Mouse (Mus musculus) liver, adult 2 months (tissue): ENCODE results near the gene Tspan6.

Source experiments
- CTCF ChIP-seq: fragments of 200-500 bp; IDR thresholded peaks from 2 replicates; pipeline ENCODE4 v1.5.1; 2011; ENCODE audit warnings: low read depth, low read length, control low read depth
- POLR2A ChIP-seq: fragments of 200-500 bp; IDR thresholded peaks from 2 replicates; pipeline ENCODE4 v1.6.1; 2011; ENCODE audit warnings: low read length, control low read depth; ENCODE audit not compliant: insufficient read depth; ENCODE audit errors: extremely low read depth

DNA sequence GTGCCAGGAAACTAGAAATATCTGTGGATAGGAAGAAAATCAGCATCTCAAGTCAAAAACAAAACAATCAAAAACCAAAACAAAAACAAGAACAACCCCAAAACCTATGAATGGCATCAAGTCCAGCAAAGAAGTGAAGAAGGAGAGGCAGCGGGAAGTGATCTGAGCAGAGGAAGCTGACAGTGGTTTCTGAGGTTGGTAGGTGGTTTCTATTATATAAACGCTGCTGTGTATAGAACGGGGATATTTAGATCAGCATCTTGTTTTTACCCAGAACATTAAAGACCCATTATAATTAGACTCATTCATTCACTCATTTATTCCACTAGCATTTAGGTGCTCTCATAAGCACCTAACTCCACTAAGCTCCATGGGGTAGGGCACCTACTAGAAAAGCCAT is 10.9 kb downstream of the Tspan6 start:
- TF ChIP-seq CTCF (no peak), POLR2A (no peak)
